Mouse (Mus musculus): ENCODE results near the gene Wnt9a. TPM values are rescaled to one million over a fixed set of nuclear protein-coding genes. Genes with fewer than 3 reads are reported as not detected.
A peak's percentile ranks its signal among the peaks of the same experiment; 100 is the strongest.
"Not testable (repeated sequence)": the region's sequence is repeated elsewhere in the genome, so short reads cannot be mapped to it uniquely, and the experiment has no call there.

Wnt9a gene
- total RNA-seq, 2 experiments from 2014 or later, result 17.0 to 18.7 TPM

GRCm38 (mm10) chr11:59329616-59330015 lies 22.9 kb downstream of the Wnt9a start:
- peak in 1 of 2 experiments; percentile 71 for DNase-seq (ENCODE audit: low spot score in 2 of 2)
- intact Hi-C loops (cut with DNase I), result loop anchor here (1.0 kb wide), 1 partner anchor 22 kb away; no protein-coding TSS in a partner anchor

- DNase-seq (ENCODE audit: low spot score in 2 of 2), result peak; percentile 62 to 71
- intact Hi-C loops (cut with DNase I), result loop anchor here (1.0 kb wide), 1 partner anchor 23 kb away; no protein-coding TSS in a partner anchor
These were observed 23.8 kb downstream of the Wnt9a start for GRCm38 (mm10) chr11:59330560-59330959.

- intact Hi-C loops (cut with DNase I), result no loop called here
- no peak for DNase-seq (ENCODE audit: low spot score in 2 of 2)
These were observed 24.6 kb downstream of the Wnt9a start for GRCm38 (mm10) chr11:59331167-59331869.

- peak in 1 of 2 experiments; percentile 72 for DNase-seq (ENCODE audit: low spot score in 2 of 2)
- intact Hi-C loops (cut with DNase I), result no loop called here
These were observed 26.2 kb downstream of the Wnt9a start for GRCm38 (mm10) chr11:59332938-59333337.

DNA sequence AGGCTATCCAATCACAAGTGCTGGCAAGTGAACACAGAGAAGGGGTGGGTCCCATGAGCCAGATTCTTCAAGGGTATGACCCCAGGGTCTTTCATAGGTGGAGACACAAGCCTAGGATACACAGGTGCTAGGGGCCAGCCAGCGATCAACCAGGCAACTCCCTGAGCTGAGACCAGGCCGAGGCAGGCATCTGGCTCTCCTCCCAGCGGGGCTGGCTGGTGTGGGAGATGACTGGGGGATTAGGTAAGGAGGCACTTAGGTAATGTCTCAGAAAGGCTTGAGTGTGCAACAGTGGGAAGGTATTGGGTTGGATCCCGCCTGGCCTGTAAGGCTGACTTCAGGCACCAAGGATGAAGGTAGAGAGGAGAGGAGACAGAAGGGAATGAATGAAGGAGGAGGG lies 28.4 kb downstream of the Wnt9a start:
- DNase-seq (ENCODE audit: low spot score in 2 of 2), result no peak
- intact Hi-C loops (cut with DNase I), result no loop called here

DNA sequence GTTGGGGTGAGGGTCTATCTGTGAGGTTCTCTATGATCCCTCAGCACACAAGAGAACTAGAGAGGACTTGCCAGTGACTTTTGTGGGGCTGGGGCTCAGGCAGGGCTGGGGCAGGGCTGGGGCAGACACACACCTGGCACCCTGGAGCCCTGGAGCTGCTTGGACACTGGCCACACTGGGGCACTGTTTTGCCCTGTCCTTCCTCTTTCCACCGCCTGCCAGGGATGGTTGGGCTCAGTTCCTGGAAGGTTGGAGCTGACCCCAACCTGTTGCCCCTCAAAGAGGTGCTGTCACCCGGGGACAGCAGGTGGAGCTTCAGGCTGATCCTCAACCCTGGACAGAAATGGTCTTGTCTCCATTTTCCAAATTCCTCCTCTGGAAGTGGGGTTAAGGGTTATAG lies 29.2 kb downstream of the Wnt9a start:
- no peak for DNase-seq (ENCODE audit: low spot score in 2 of 2)
- intact Hi-C loops (cut with DNase I), result no loop called here

DNA sequence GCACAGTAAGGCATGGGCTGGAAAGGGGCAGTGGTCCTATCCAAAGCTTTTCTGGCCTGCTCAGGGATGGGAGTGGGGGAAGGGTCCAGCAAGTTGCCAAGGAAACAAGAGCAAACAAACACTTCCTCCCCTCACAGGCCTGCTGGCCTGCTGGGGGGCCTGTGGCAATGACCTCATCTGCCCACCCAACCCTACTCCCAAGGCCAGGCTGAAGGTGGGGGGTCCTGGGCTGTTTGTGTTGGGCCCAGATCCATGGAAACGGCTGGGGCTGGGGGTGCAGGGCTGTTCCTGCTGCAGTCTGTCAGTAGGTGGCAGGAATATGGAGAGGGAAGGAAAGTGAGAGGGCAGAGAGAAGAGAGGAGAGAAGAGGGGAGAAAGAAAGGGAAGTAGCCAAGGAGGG lies 29.7 kb downstream of the Wnt9a start:
- intact Hi-C loops (cut with DNase I), result no loop called here
- DNase-seq (ENCODE audit: low spot score in 2 of 2), result no peak

GRCm38 (mm10) chr11:59337955-59338735 lies 31.4 kb downstream of the Wnt9a start:
- intact Hi-C loops (cut with DNase I), result loop anchor here (1.0 to 2.0 kb wide), 2 partner anchors 33 to 159 kb away; no protein-coding TSS in a partner anchor
- peak; percentile 31 to 77 for DNase-seq (ENCODE audit: low spot score in 2 of 2)

DNA sequence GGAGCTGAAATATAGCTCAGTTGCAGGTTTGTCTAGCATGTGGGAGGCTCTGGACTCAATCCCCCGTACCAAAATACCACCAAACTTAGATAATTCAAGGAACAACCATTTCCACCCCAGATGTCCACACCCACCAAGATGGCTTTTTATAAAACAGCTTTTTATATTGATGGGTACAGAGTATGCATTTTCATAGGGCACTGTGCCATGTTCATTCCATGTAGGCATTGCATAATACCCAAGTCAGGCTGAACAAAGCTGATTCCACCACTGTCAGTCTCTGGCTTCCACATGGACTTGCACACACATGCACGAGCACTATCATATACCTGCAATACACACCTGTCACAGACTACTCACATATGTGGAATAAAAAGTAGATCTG lies 32.0 kb downstream of the Wnt9a start:
- DNase-seq (ENCODE audit: low spot score in 2 of 2), result peak; percentile 76 to 97
- intact Hi-C loops (cut with DNase I), result loop anchor here (1.0 to 2.0 kb wide), 2 partner anchors 33 to 158 kb away; no protein-coding TSS in a partner anchor

- no peak for DNase-seq (ENCODE audit: low spot score in 2 of 2)
- intact Hi-C loops (cut with DNase I), result no loop called here
These were observed 36.2 kb downstream of the Wnt9a start for GRCm38 (mm10) chr11:59342956-59343355.

DNA sequence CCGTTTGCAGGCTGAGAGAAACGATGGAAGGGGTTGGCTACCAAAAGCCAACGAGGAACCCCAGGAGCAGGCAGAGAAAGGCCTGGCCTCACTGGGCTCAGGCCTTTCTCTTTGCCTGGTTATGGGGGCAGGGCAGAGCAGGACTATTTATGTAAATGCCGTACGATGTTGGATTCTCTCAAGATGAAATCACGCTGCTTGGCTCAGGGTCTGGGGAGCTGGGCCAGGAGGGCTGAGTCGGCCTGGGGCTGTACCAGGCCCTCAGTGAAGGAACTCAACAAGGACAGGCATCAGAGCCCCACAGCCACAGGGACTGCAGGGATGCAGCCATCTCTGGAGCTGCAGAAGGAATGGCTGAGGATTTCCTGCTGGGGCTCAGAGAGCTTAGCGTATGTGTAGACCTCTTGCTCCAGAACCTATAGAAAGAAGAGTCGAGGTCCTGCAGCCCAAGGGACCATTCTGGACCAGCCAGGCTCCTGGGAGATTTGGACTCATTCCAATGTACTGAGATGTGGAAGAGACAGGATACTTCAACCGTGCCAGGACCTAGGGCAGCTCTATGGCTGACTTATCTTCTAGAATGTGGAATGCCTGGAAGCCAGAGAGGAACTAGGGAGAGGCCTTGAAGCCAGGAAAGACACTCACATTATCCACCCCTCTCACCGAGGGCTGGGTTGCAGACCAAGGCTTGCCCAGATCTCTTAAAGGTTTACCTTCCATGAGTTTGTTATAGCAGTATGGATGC lies 39.6 kb downstream of the Wnt9a start:
- no peak for DNase-seq (ENCODE audit: low spot score in 2 of 2)
- intact Hi-C loops (cut with DNase I), result no loop called here

DNA sequence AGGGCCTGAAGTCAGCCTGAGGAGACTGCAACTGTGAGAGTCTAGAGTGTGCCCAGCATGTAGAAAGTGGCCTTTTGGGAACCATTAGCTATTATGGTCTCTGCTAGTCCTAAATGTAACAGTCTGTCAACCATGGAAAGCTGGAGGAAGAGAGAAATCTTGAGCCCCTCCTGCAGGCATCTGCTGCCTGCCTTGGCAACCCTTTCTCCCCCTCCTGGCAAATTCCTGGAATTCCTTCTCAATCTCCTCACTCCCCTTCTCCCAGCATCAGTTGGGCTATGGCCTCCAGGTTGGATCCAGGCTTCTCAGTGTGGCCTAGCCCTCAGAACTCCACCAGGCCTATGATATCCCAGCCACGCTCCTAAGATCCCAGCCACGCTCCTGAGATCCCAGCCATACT lies 43.6 kb downstream of the Wnt9a start:
- intact Hi-C loops (cut with DNase I), result no loop called here
- DNase-seq (ENCODE audit: low spot score in 2 of 2), result no peak

- peak in 1 of 2 experiments; percentile 64 for DNase-seq (ENCODE audit: low spot score in 2 of 2)
- intact Hi-C loops (cut with DNase I), result no loop called here
These were observed 48.1 kb downstream of the Wnt9a start for GRCm38 (mm10) chr11:59354793-59355192.

DNA sequence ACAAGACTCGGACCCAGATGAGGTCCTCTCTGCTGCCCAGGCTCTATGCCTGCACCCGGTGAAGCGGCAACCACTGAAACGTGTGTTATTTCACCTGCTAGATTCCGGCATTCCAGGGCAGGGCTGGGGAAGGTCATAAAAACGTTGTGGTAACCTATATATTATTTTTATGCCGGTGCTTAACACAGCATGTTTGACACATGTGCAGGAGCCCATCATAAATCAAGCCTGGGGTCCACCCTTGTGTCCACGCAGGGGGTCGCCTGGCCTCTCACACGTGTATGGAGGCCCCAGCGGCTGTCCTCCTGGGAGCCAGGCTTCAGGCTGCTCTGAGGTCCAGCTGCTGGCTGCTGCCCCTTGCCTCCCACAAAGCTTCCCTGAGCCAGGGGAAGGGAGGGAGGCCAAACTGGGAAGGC lies 50.2 kb downstream of the Wnt9a start:
- intact Hi-C loops (cut with DNase I), result no loop called here
- no peak for DNase-seq (ENCODE audit: low spot score in 2 of 2)

- intact Hi-C loops (cut with DNase I), result no loop called here
- DNase-seq (ENCODE audit: low spot score in 2 of 2), result no peak
These were observed 54.6 kb downstream of the Wnt9a start for GRCm38 (mm10) chr11:59361291-59361690.

DNA sequence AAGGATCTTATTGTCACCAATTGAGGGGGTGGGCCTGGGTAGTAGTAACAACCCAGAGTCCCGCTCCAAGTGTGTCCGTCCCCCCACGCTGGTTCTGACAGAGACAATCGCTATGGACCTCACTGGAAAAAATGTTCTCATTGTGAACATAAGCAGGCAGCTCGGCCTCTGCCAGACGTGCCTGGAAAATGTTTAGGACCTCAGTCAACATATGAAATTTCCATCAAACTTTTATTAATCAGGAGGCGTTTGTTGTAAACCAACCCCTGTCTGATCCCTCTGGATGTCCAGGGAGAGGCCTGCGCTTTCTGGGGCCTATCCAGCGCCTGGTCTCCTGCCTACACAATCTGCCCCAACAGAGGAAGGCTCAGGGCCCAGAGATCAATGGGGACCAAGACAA lies 57.3 kb downstream of the Wnt9a start:
- intact Hi-C loops (cut with DNase I), result no loop called here
- DNase-seq (ENCODE audit: low spot score in 2 of 2), result no peak

GRCm38 (mm10) chr11:59364417-59364816 lies 57.7 kb downstream of the Wnt9a start:
- DNase-seq (ENCODE audit: low spot score in 2 of 2), result no peak
- intact Hi-C loops (cut with DNase I), result no loop called here

DNA sequence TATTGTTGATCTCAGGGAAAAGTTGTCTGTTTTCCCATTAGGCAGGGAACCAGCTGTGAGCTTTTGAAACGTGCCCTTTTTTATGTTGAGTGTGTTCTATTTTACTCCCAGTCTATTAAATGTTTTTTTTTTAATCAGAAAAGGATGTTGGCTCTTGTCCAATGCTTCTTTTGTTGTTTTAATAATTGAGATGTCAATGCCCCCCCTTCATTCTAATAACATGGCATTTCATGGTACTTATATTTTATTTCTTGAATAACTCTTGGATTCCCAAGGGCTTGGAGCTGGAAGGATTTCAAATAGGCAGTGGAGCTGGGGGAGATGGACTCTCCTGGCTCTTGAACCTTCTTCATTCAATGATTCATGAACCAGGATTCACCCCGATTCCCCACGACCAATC lies 59.3 kb downstream of the Wnt9a start:
- no peak for DNase-seq (ENCODE audit: low spot score in 2 of 2)
- intact Hi-C loops (cut with DNase I), result no loop called here

DNA sequence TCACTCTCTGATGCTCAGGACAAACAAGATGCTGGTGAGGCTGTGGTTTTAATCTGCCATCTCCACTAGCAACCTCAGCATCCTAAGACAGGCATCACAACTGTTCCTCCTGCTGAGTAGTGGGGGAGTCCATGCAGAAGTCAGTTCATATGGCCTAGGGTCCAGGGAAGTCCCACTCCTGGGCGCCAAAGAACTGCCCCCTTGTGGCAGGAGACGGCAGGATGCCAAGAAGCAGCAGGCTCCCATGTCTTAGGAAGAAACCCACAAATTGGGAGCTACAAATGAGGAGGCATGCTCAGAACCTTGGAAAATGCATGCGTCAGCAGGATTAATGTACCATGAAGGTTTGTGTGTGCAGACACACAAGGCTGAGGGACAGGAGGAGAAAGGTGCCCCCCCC lies 59.9 kb downstream of the Wnt9a start:
- no peak for DNase-seq (ENCODE audit: low spot score in 2 of 2)
- intact Hi-C loops (cut with DNase I), result no loop called here

DNA sequence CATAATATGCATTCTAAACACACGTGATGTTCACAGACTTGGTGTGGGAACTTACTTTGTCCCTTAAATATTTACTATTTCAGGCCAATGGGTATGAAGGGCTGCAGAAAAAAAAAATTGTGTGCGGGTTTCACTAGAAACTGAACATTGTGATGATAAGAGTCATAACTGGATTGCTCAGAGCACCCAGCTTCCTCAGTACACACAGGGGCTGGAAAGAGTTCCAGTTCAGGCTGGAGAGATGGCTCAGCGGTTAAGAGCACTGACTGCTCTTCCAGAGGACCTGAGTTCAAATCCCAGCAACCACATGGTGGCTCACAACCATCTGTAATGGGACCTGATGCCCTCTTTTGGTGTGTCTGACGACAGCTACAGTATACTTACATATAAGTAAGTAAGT lies 61.2 kb downstream of the Wnt9a start:
- intact Hi-C loops (cut with DNase I), result not testable (repeated sequence)

More for the DNA sequence above, 61.2 kb downstream of the Wnt9a start:
- not testable (repeated sequence) for DNase-seq (ENCODE audit: low spot score in 2 of 2)
